Mouse (Mus musculus) liver, embryonic 14.5 days (tissue): Measurements from ENCODE around the gene Prim2.

ENCODE experiments used
- CTCF ChIP-seq: IDR thresholded peaks from 2 replicates; pipeline ENCODE4 v1.5.1; 2016; ENCODE audit warnings: antibody characterized with exemption, low read depth, control low read depth
- EP300 ChIP-seq: IDR thresholded peaks from 2 replicates; pipeline ENCODE4 v1.6.1; 2016; ENCODE audit warnings: antibody characterized with exemption, low read depth

DNA sequence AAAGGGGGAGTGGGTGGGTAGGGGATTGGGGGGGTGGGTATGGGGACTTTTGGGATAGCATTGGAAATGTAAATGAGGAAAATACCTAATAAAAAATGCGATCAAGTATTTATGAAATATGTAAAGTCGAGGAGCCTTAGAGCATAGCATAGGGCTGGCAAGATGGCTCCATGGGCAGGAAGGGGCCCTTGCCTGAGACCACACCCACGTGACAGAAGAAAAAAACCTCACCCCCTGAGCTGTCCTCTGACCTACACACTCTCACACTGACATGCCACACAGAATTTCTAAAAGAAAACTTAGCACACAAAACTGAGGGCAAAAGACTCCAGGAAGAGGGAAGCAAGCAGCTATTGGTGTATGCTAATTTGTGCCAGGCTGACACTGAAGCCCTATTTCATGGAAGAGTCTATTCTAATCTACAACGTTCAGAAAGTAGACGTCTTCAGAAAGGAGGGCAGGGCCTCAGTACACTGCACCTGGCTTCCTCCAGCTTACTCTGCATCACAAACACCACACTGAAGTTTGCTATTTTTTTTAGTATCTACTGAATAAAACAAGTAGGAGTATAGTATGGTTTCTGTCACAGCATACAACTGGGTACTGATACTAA, 65.4 kb downstream of the Prim2 start:
- TF ChIP-seq CTCF (no peak), EP300 (no peak)
